Mouse (Mus musculus) c-Kit-positive CD71-positive TER-119-negative erythroid progenitor cells, embryonic 14.5 days (primary cell): ENCODE measurements around the gene Olfr1490.
"Not testable (repeated sequence)": the region's sequence is repeated elsewhere in the genome, so short reads cannot be mapped to it uniquely, and the experiment has no call there.

Source experiments
- DNase-seq: peaks from one replicate; pipeline ENCODE4 v3.0.0-alpha.2; 2013; ENCODE audit warnings: low read depth

The Olfr1490 gene

GRCm38 (mm10) chr19:13650791-13651190, at the start of gene Olfr1490:
TSS of gene Olfr1490 (plus strand) at chr19:13651091.
- DNase-seq: no peak

- DNase-seq: not testable (repeated sequence)
Measured at GRCm38 (mm10) chr19:13617075-13617474, 33.8 kb upstream of the Olfr1490 start, which contains the start of gene Olfr1487. TSS of gene Olfr1487 (plus strand) at chr19:13617375.

- DNase-seq: no peak
Measured at GRCm38 (mm10) chr19:13631321-13631720, 19.6 kb upstream of the Olfr1490 start, which contains the start of gene Olfr1489. TSS of gene Olfr1489 (plus strand) at chr19:13631621.

- DNase-seq: no peak
Measured at GRCm38 (mm10) chr19:13696968-13697367, 46.1 kb downstream of the Olfr1490 start, which contains the start of gene Olfr1491. TSS of gene Olfr1491 (plus strand) at chr19:13697268.
